Mouse (Mus musculus): ENCODE measurements at regions not wholly inside any gene's neighbourhood (a gene's known extent, or its start where the extent isn't known, plus 50 kb on each side); places are given as distances from the start of the nearest gene placed in this dataset.

- TF ChIP-seq CHD2 (IDR thresholded peaks at IDR 0.05; ENCODE audit: low read depth, low read length), result no peak
- TF ChIP-seq MAFK (IDR thresholded peaks at IDR 0.05; ENCODE audit: insufficient read depth, low read depth, low read length), result no peak
Measured at GRCm38 (mm10) chr12:99050426-99050825, 130.1 kb downstream of the Ttc8 start.
